Mouse (Mus musculus) CH12F3 (cell line): Measurements from ENCODE around the gene Robo1.

Source experiments
- in situ Hi-C: fragments of 300-500 bp; cut with MboI; formaldehyde crosslinking; loops from 2 replicates; pipeline ENCODE4 v1.14.3; 2020; ENCODE audit warnings: low sequenced_read_pairs

Robo1 gene

GRCm38 (mm10) chr16:72990376-72991167, 682.5 kb downstream of the Robo1 start:
- in situ Hi-C loops, result no loop called here

DNA sequence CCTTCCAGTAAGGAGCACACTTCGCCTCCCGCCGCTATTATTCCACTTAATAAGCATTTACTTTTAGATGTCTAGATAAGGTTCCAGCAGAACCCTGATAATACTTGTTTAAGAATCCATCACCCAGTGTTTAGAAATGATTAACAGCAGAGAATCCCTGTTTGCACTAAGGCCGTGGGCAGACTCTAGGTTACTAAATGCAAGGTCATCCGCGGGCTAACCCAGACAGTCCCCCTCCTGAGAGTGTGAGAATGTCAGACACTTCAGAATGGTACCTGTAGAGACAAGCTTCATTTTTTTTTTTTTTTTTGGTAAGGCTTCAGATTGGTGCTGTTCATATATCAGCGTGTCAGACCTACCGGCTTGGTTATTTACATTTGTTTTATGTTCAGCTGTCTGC, 685.1 kb downstream of the Robo1 start:
- in situ Hi-C loops, result no loop called here

DNA sequence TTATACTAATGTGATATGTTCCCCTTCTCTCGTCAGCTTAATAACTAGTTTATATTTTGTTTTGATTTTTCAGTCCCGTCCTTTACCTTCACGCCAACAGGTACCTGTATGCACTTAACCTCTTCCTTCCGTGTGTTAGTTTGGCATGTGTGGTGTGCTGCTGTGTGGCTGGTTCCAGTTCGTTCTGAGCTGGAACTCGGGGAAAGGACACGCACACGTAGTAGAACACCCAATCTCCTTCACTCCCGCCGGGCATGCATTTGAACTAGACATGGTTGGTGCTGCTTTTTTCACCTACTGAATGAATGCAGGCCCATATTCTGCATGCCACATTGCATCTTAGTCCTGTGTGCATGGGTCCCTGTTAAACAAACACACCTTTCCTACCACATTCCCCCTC, 685.5 kb downstream of the Robo1 start:
- in situ Hi-C loops, result no loop called here

DNA sequence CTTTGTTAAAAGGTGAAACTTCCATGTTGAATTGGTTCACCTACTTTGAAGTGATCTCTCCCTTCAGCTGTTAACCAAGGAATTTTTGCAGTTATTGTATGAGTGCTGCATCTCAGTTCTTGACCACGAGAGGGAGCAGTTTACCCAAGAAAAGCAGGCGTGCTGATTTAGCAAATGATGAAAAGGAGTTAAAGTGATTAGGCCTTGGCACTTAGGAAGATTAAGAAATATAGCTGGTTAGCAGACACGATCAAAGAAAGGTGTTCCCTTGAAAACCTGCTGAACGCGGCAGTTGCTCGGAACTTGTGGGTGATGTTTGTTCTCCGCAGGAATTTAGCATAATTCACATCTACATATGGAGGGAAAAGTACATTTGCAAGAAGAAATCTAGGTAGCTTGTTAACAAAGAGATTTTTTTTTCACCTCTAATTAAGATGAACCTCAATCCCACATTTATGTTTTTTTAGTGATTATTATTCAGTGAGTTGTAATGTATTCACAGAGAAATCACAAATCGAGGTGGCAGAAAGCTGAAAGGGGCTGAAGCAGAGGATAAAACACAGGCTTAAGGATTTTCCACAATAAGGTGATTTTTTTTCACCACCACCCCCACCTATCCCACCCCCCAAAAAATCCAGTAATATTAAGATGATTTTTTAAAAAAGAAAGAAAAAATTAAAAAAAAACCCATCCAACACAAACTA, 687.3 kb downstream of the Robo1 start:
- in situ Hi-C loops, result no loop called here

GRCm38 (mm10) chr16:72995955-72996535, 687.9 kb downstream of the Robo1 start:
- in situ Hi-C loops, result no loop called here

DNA sequence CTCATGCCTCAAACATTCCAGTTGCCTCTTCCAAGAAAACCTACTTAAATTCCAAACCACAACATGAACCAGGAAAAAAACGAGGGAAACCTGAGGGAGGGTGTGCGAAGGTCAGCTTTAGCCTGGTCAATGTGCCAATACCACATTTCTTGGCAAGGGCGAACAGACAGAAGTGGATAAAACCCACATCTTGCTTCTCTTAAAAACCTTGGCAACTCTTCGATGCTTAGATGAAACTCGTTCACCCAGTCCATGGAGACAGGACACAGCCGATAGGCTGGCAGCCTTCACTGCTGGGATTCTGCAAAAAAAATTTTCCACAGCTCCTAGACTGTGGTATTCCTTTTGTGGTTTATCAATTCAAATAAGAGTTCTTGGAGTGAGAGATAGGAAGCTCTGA, 690.6 kb downstream of the Robo1 start:
- in situ Hi-C loops, result no loop called here

- in situ Hi-C loops, result no loop called here
Observed at GRCm38 (mm10) chr16:73002685-73003084, 694.6 kb downstream of the Robo1 start.

GRCm38 (mm10) chr16:73004601-73005000, 696.5 kb downstream of the Robo1 start:
- in situ Hi-C loops, result no loop called here

DNA sequence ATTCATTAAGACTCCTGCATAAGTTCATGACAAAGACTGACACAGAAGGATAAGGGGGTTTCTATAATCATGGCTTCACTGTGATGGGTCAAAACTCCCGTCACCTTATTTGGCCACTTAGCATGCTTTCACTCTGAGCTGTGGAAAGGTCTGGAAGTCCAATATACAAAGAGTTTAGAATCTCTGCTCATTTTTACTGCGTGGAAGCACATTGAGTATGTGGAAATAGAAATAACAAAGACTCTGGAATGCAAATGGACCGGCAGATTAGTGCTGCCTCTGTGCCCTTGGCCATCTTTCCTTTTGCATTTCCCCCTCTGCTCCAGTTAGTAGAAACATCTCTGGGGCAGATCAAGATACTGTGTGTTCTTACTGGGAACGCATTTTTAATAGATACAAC, 697.7 kb downstream of the Robo1 start:
- in situ Hi-C loops, result no loop called here

DNA sequence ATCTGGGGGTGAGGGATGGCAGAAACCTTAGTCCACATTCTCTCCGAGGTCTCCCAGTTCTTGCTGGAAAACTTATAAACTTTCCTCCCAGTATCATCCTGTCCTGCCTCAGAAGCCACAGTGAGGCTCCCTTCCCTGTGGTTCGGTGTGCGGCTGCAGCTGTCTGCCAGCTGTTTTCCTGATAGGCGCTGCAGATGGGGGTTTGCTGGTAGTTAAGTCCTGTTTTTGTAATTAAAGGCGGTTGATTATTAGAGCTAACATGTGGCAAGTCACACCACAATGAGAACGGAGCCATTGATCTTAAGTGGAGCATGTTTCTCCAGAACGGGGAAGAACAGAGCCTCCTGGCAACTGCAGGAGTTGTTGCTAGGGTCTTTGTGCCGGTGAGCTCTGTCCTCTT, 699.3 kb downstream of the Robo1 start:
- in situ Hi-C loops, result no loop called here

DNA sequence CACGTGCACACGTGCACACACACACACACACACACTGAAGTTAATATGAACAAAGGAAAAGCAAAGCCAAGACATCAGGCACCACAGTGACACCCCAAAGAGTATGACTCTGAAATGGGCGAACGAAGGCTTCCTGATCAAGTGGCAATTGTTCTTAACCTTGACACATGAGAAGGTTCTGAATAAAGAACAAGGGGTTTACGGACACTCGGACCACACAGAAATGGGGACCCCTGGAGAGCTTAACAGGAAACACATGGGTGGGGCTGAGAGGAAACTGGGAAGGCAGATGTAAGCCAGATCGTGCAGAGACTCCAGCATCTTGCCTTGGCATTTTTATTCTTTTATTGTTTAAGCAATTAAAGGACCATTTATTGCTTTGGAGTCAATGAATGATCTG, 703.2 kb downstream of the Robo1 start:
- in situ Hi-C loops, result no loop called here

DNA sequence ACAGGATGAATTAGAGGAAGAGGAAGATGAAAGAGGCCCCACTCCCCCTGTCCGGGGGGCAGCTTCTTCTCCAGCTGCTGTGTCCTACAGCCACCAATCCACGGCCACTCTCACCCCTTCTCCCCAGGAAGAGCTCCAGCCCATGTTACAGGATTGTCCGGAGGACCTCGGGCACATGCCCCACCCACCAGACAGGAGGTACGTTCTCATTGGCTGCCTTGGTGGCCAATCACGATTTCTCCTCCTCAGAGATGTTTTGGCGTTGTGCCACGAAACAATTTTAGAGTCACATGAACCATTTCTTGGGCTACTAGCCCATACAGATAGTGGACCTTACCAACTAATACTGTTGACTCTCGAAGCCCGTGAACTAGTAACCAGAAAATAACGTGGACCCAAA, 704.8 kb downstream of the Robo1 start:
- in situ Hi-C loops, result no loop called here

GRCm38 (mm10) chr16:73014544-73014943, 706.4 kb downstream of the Robo1 start:
- in situ Hi-C loops, result no loop called here

DNA sequence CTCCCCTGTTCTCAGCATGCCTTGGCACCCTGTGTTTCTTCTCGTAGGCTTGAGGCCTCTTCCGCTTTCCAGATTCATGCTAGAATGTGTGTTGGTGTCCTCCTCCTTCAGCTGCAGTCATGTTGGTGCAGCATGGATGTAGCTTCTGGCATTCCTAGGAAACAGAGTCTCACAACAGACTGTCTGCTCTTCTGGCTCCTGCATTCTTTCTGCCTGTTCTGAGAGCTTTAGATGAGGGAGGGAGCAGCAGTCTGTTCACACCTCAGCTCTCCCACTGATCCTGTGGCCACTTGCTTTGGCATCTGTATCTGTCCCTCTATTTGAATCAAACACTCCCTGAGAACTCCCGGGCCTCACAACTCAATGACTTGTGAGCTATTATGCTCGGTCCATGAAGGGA, 707.9 kb downstream of the Robo1 start:
- in situ Hi-C loops, result no loop called here

- in situ Hi-C loops, result no loop called here
Observed at GRCm38 (mm10) chr16:73016801-73017200, 708.7 kb downstream of the Robo1 start.

GRCm38 (mm10) chr16:73024326-73024725, 716.2 kb downstream of the Robo1 start:
- in situ Hi-C loops, result no loop called here

DNA sequence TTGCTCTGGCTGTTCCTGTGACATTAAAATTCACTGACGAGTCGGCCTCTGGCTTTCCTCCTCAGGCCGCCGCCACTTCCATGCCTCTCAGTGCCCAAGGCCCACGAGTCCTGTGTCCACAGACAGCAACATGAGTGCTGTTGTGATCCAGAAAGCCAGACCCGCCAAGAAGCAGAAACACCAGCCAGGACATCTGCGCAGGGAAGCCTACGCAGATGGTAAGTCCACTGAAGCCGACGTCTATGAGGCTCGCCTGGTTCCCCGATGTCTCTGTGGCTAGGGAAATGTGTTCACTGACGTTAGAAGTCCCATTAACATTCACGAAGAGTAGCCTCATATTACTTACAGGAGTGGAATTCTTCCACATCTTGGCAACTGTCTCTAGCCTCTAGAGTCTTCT, 719.6 kb downstream of the Robo1 start:
- in situ Hi-C loops, result no loop called here

DNA sequence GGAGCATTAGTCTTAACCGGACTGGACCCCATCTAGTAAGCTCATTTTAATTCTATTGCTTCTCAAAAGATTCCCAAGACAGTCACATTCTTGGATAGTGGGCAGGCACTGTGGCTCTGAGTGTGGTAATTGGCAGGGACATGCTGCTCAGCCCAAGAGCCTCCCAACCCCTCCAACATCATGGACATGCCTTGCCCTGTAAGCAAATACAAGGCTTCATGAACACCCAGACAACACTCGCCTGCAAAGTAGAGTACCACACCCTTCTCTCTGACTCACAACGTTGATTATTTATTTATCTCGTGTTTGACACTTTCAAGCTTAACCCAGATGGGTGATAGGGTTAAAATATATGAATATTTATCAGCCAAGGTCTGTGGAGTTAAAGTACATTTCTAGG, 722.9 kb downstream of the Robo1 start:
- in situ Hi-C loops, result no loop called here

GRCm38 (mm10) chr16:73035210-73035985, 727.3 kb downstream of the Robo1 start:
- in situ Hi-C loops, result no loop called here

DNA sequence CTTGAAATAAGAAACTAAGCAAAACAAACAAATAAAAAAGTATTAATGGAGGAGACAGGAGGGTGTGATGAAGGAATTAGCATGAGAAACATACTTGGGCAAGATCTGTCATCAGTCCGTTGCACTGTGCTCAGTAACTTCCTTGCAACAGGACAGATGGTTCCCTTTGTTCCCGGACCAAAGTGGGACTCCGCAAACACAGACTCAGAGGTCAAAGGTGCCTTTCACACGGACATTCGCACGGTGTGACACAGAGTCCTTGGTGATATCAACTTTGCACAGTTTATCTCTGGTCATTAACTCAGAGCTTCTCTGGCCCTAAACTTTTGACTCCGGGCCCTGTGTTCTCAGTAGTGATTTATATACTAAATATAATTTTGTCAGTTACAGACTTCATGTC, 730.4 kb downstream of the Robo1 start:
- in situ Hi-C loops, result no loop called here

- in situ Hi-C loops, result no loop called here
Observed at GRCm38 (mm10) chr16:73062461-73062860, 754.4 kb downstream of the Robo1 start.
